Mouse (Mus musculus): ENCODE data around the gene Rnf123. TPM values are rescaled to one million over a fixed set of nuclear protein-coding genes. Genes with fewer than 3 reads are reported as not detected.

The Rnf123 gene
- total RNA-seq, 2 experiments from 2014 or later = 54.3 to 57.1 TPM

GRCm38 (mm10) chr9:108104766-108105548, 21.8 kb upstream of the Rnf123 start:
- no peak for DNase-seq

- no peak for DNase-seq
These were observed 16.5 kb upstream of the Rnf123 start for GRCm38 (mm10) chr9:108099619-108100018.

DNA sequence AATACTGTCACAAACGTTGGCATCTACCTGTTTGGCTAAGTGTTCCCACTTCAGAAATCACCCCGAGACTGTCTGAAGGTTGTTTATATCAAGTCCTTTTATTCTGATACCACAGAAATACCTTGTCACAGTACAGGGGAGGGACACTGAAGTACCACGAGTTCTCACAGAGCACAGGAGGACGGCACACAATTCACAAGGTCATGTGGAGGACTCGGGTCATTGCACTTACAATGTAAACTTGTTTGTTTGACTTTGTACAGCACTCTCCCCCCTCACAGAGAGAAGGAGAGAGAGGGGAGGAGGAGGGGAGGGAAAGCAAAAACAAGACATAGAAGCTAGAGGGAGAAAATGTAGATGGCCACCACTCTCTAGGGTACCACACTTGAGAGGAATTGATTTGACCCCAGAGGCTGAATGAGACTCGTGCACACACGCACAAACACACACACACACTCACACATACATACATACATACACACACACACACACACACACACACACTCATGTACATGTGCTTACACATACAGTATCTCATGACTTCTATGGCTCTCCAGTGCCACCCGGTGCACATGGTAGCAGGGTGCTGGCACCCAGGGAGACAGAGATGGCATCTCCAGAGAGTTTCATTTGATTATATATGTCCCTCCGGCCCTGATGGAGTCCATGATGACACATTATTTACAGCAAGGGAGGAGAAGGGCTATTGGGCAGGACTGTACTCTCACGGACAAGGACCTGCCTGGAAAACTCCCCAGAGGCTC, 13.0 kb upstream of the Rnf123 start:
- DNase-seq = no peak

GRCm38 (mm10) chr9:108095518-108095917, 12.4 kb upstream of the Rnf123 start:
- peak; percentile 62 to 80 for DNase-seq

GRCm38 (mm10) chr9:108094998-108095411, 11.9 kb upstream of the Rnf123 start:
- peak in 1 of 2 experiments; percentile 41 for DNase-seq

- DNase-seq = peak; percentile 97 to 98
These were observed 11.2 kb upstream of the Rnf123 start, which contains the start of gene Apeh for GRCm38 (mm10) chr9:108094184-108094941. Apeh (minus strand) TSS chr9:108094606.

GRCm38 (mm10) chr9:108093586-108093985, 10.4 kb upstream of the Rnf123 start:
- DNase-seq = no peak

GRCm38 (mm10) chr9:108090611-108091120, 7.5 kb upstream of the Rnf123 start:
- DNase-seq = no peak

DNA sequence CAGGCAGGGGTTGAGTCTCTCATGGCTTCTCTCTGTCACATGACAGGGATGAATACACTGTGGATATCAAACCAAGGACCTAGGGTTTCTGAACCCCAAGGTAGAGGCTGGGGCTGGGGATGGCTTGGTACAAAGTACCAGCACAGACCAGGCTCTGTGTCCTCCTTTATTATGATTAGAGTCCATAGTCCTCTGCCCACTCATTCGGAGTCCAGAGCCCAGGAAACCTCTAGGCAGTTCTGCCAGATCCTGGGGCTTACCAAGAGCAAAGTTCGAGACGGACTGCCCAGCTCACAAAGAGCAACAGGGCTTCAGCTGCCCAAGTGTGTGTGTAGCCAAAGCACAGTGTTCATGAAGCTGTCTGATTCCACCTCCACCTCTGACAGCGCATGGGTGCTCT, 2.1 kb upstream of the Rnf123 start:
- DNase-seq = no peak

DNA sequence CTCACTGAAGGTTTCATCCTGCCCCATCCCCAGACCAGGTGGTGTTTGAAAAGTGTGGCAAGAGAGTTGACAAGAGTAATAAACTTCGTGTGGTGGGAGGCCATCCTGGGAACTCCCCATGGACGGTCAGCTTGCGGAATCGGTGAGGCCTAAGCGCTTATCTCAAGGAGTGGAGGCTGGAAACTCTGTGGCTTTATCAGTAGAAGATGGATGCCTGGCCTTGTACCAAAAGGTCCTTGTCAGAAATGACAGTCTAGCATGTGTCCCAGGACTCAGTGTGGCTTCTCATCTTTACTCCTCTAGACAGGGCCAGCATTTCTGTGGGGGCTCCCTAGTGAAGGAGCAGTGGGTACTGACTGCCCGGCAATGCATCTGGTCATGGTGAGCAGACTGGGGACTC, 415 bp upstream of the Rnf123 start:
- DNase-seq = no peak

- DNase-seq = no peak
These were observed 597 bp downstream of the Rnf123 start for GRCm38 (mm10) chr9:108082549-108082948.

DNA sequence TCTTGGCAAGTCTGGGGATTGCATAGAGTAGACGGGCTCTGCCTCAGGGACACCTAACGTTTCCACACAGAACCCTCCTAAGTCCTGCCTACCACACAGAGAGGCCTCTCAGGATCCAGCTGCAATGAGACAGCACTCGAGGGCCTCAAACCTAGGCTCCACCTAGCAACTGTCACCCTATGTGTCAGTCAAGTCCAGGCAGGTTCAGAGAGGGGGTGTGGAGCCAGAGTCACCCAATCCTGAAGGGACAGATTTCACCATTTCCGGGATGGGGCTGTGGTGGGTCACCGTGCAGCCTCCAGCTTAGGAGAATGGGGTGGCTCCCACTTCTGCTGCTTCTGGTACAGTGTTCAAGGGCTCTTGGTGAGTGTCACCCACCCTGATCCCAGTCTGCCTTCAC, 3.0 kb downstream of the Rnf123 start, which contains the start of gene Mst1:
Gene Mst1, plus strand, starts transcription at position 269 of the 400 bp plus-strand sequence.
- DNase-seq = no peak

GRCm38 (mm10) chr9:108073141-108073930, 9.8 kb downstream of the Rnf123 start:
- no peak for DNase-seq

DNA sequence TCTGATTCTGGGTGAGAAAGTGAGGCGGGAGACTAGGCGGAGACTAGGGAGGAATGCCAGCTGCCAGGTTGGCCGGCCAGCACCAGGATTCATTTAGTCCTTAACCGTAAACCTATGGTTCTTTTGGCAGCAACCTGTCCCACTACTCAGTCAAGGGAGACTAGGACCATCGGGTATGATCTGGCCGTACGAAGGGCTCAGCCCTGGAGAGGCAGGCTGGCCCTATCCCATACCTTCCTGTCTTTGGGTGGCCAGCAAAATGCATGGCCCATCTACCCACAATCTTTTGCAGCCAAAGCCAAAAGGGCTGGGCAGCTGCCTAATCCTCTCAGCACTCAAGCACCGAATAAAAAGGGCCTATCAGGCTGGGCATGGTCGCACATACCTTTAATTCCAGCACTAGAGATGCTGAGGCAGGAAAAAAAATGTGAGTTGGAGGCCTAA, 10.6 kb downstream of the Rnf123 start:
- DNase-seq = no peak

DNA sequence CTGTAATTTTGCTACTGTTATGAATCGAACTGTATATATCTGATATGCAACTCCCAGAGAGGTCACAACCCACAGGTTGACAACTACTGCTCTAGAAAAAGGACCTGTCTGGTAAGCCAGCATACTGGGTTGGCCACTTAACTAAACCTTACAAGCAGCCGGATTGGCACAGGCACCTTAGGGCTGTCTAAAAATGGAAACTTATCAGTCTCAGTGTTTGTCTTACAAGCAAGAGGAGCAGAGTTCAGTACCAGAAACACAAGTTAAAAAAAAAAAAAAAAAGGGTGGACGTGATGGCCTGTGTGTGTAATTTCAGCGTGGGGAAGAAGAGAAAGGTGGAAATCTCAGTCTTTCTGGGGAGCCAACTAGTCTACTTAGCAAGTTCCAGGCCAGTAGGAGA, 11.3 kb downstream of the Rnf123 start:
- no peak for DNase-seq

DNA sequence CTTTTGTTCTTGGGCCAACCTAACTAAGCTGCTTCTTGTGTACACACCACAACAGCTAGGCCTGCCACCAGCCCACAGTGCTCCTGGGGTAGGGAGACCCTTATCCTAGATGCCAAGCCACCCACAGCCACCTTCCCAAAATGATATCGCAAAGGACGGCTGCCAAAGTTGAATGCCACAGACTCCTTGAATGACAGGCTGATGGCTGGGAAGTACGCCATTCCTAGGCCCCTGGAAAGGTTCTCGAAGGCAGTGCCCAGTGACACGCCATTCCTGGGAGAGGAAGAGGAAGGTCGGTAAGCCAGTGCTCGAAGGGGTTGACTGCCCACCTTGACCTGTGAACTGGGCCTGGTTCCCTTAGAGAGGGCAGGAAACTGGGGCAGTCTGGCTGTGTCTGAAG, 13.6 kb downstream of the Rnf123 start:
- no peak for DNase-seq

GRCm38 (mm10) chr9:108069007-108069406, 14.1 kb downstream of the Rnf123 start:
- DNase-seq = no peak

DNA sequence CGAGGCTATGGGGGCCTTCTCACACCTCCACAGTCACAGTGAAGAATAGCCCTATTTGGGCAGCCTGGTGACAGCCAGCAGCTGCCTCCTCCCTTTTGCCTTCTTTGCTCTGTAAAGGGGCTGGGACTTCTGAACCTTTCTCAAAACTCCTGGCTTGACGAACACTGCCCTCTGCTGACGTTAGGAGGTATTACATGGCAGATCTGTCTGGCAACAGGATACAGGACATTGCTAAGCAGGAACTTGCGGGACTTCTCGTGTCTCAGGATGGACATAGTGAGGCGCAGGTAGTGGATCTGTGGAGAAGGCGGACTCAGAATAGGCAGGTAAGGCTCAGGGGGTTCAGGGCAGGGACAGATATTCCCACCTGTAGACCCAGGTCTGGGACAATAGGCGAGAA, 15.2 kb downstream of the Rnf123 start:
- peak; percentile 81 to 84 for DNase-seq

DNA sequence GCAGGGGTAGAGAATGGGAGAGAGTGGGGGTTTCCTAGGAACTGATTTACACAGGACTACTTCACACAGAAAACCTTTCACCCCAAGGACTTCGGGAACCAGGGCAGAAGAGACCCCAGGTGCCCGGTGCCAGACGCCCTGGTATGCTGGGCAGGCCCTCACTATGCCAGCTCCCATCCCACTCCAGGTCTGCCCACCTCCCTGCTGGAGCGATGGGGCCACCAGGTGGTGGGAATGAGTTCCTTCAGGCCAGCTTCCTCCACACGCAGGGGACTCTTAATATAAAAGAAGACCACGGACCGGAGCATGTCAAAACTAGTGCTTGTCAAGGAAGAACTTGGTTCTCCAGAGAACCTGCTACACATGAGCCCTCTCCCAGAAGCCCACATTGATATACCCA, 15.9 kb downstream of the Rnf123 start:
- DNase-seq = no peak

DNA sequence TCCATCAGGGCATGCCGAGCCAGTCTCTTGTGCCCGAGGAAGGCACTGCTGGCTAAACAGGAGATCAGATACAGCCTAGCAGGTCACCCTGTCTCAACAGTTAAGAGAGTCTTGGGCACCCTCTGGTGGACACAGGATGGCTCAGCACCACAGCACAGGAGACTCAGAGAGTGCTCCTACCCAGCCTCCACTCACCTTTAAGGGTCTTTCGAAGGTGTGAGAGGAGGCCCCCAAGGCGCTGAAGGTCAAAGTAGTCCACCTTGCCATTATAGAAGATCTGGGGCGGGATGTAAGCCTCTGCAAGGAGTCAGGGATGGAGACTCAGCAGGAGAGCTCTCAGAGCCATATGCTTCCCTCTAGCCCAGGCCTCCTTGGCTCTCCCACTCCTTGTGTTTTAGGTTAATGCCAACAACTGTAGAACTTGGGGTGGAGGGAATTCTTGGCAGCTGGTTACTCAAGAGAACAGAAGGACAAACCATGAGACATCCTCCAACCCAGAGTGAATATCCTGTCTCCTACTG, 17.6 kb downstream of the Rnf123 start:
- DNase-seq = peak; percentile 76

DNA sequence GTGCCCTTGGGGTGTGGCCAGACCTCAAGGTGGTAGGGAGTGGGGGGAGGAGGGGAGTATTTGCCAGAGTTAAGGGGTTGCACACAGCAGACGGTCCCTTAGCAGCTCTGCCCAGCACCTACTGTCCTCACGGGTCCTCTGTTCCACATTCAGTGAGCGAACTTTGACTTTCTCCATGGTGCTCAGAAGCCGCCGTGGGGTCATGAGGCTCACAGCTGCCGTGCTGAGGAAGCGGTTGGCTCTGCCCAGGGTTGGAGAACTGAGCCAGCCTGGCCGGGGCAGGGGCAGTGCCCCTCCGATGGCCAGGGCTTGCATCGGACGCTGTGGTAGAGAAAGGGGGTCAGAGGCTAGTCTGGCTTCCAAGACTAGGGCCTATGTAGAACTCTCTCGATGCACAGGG, 19.8 kb downstream of the Rnf123 start:
- DNase-seq = peak in 1 of 2 experiments; percentile 1
